Mouse (Mus musculus) T-helper 2 cell (primary cell): ENCODE measurements around the gene Zc3h12d.

Experiments used
- in situ Hi-C: fragments of 300-600 bp; cut with MboI, MseI; formaldehyde crosslinking; loops from one replicate; pipeline ENCODE4 v1.15.1; 2025; ENCODE audit warnings: high pct_unique_total_duplicates

The Zc3h12d gene

GRCm38 (mm10) chr10:7838036-7838435, 5.8 kb downstream of the Zc3h12d start:
- in situ Hi-C loops = loop anchor here (10.0 kb wide), 1 partner anchor 117 kb away; the partner anchor contains the start of gene Tab2

GRCm38 (mm10) chr10:7838874-7839421, 6.7 kb downstream of the Zc3h12d start:
- in situ Hi-C loops = loop anchor here (10.0 kb wide), 1 partner anchor 116 kb away; the partner anchor contains the start of gene Tab2

- in situ Hi-C loops = loop anchor here (10.0 kb wide), 2 partner anchors 115 to 675 kb away; partner anchors contain the start of genes Tab2 and Ust
Observed at GRCm38 (mm10) chr10:7839551-7840352, 7.5 kb downstream of the Zc3h12d start.

GRCm38 (mm10) chr10:7840353-7840733, 8.1 kb downstream of the Zc3h12d start:
- in situ Hi-C loops = loop anchor here (10.0 kb wide), 1 partner anchor 674 kb away; the partner anchor contains the start of gene Ust

GRCm38 (mm10) chr10:7840785-7841184, 8.5 kb downstream of the Zc3h12d start:
- in situ Hi-C loops = loop anchor here (10.0 kb wide), 1 partner anchor 674 kb away; the partner anchor contains the start of gene Ust

GRCm38 (mm10) chr10:7841571-7842080, 9.4 kb downstream of the Zc3h12d start:
- in situ Hi-C loops = loop anchor here (10.0 kb wide), 1 partner anchor 673 kb away; the partner anchor contains the start of gene Ust

- in situ Hi-C loops = loop anchor here (10.0 kb wide), 1 partner anchor 672 kb away; the partner anchor contains the start of gene Ust
Observed at GRCm38 (mm10) chr10:7843181-7843580, 10.9 kb downstream of the Zc3h12d start.

- in situ Hi-C loops = loop anchor here (10.0 kb wide), 1 partner anchor 671 kb away; the partner anchor contains the start of gene Ust
Observed at GRCm38 (mm10) chr10:7844161-7844560, 11.9 kb downstream of the Zc3h12d start.

GRCm38 (mm10) chr10:7845136-7845535, 12.9 kb downstream of the Zc3h12d start:
- in situ Hi-C loops = loop anchor here (10.0 kb wide), 1 partner anchor 670 kb away; the partner anchor contains the start of gene Ust

- in situ Hi-C loops = loop anchor here (10.0 kb wide), 1 partner anchor 669 kb away; the partner anchor contains the start of gene Ust
Observed at GRCm38 (mm10) chr10:7845991-7846390, 13.7 kb downstream of the Zc3h12d start.

- in situ Hi-C loops = loop anchor here (10.0 kb wide), 1 partner anchor 668 kb away; the partner anchor contains the start of gene Ust
Observed at GRCm38 (mm10) chr10:7847166-7847605, 14.9 kb downstream of the Zc3h12d start.

GRCm38 (mm10) chr10:7851891-7852290, 19.6 kb downstream of the Zc3h12d start:
- in situ Hi-C loops = loop anchor here (25.0 kb wide), 1 partner anchor 860 kb away; no protein-coding TSS in a partner anchor

GRCm38 (mm10) chr10:7860494-7860893, 28.2 kb downstream of the Zc3h12d start:
- in situ Hi-C loops = loop anchor here (25.0 kb wide), 1 partner anchor 852 kb away; no protein-coding TSS in a partner anchor

GRCm38 (mm10) chr10:7861259-7861936, 29.1 kb downstream of the Zc3h12d start:
- in situ Hi-C loops = loop anchor here (25.0 kb wide), 1 partner anchor 851 kb away; no protein-coding TSS in a partner anchor

GRCm38 (mm10) chr10:7861937-7862657, 29.8 kb downstream of the Zc3h12d start:
- in situ Hi-C loops = loop anchor here (25.0 kb wide), 1 partner anchor 850 kb away; no protein-coding TSS in a partner anchor

- in situ Hi-C loops = loop anchor here (25.0 kb wide), 1 partner anchor 849 kb away; no protein-coding TSS in a partner anchor
Observed at GRCm38 (mm10) chr10:7863411-7863810, 31.1 kb downstream of the Zc3h12d start.

- in situ Hi-C loops = loop anchor here (25.0 kb wide), 1 partner anchor 848 kb away; no protein-coding TSS in a partner anchor
Observed at GRCm38 (mm10) chr10:7864184-7864583, 31.9 kb downstream of the Zc3h12d start.

GRCm38 (mm10) chr10:7864806-7865205, 32.5 kb downstream of the Zc3h12d start:
- in situ Hi-C loops = loop anchor here (25.0 kb wide), 1 partner anchor 847 kb away; no protein-coding TSS in a partner anchor

GRCm38 (mm10) chr10:7866762-7867665, 34.7 kb downstream of the Zc3h12d start:
- in situ Hi-C loops = loop anchor here (25.0 kb wide), 1 partner anchor 845 kb away; no protein-coding TSS in a partner anchor
